Mouse (Mus musculus) right cerebral cortex, postnatal 14 days (tissue): ENCODE measurements around the gene Btbd3.

ENCODE experiments used
- DNase-seq: peaks from one replicate; pipeline ENCODE4 v3.0.0; 2022

Gene Btbd3

GRCm38 (mm10) chr2:138256411-138256810 is at the start of gene Btbd3:
Gene Btbd3 (plus strand): TSS chr2:138256565.
- peak; percentile 91 for DNase-seq

GRCm38 (mm10) chr2:138215561-138215960 is 40.8 kb upstream of the Btbd3 start:
- DNase-seq, result peak; percentile 16

GRCm38 (mm10) chr2:138220269-138220668 is 36.1 kb upstream of the Btbd3 start:
- DNase-seq, result peak; percentile 17

- DNase-seq, result no peak
Measured at GRCm38 (mm10) chr2:138232247-138232646, 24.1 kb upstream of the Btbd3 start.

GRCm38 (mm10) chr2:138236149-138236548 is 20.2 kb upstream of the Btbd3 start:
- no peak for DNase-seq

GRCm38 (mm10) chr2:138242452-138242851 is 13.9 kb upstream of the Btbd3 start:
- DNase-seq, result no peak

- peak; percentile 58 for DNase-seq
Measured at GRCm38 (mm10) chr2:138245631-138246289, 10.6 kb upstream of the Btbd3 start.

- no peak for DNase-seq
Measured at GRCm38 (mm10) chr2:138247986-138248385, 8.4 kb upstream of the Btbd3 start.

GRCm38 (mm10) chr2:138256851-138257471 is 596 bp downstream of the Btbd3 start:
- peak; percentile 9 for DNase-seq

- no peak for DNase-seq
Measured at GRCm38 (mm10) chr2:138257692-138258315, 1.4 kb downstream of the Btbd3 start.

- no peak for DNase-seq
Measured at GRCm38 (mm10) chr2:138261140-138261539, 4.8 kb downstream of the Btbd3 start.

GRCm38 (mm10) chr2:138262885-138263284 is 6.5 kb downstream of the Btbd3 start:
- DNase-seq, result no peak

GRCm38 (mm10) chr2:138265356-138266005 is 9.1 kb downstream of the Btbd3 start:
- DNase-seq, result no peak

- no peak for DNase-seq
Measured at GRCm38 (mm10) chr2:138266679-138267078, 10.3 kb downstream of the Btbd3 start.

GRCm38 (mm10) chr2:138267852-138268513 is 11.6 kb downstream of the Btbd3 start:
- no peak for DNase-seq

GRCm38 (mm10) chr2:138269330-138269729 is 13.0 kb downstream of the Btbd3 start:
- no peak for DNase-seq

GRCm38 (mm10) chr2:138273404-138274073 is 17.2 kb downstream of the Btbd3 start:
- DNase-seq, result no peak

GRCm38 (mm10) chr2:138274086-138274485 is 17.7 kb downstream of the Btbd3 start:
- no peak for DNase-seq

- peak; percentile 58 for DNase-seq
Measured at GRCm38 (mm10) chr2:138277842-138278691, 21.7 kb downstream of the Btbd3 start.

- DNase-seq, result no peak
Measured at GRCm38 (mm10) chr2:138278853-138279640, 22.7 kb downstream of the Btbd3 start.

GRCm38 (mm10) chr2:138279641-138280040 is 23.3 kb downstream of the Btbd3 start:
- DNase-seq, result no peak
